Mouse (Mus musculus): ENCODE data around the gene Cela2a.

Cela2a gene

DNA sequence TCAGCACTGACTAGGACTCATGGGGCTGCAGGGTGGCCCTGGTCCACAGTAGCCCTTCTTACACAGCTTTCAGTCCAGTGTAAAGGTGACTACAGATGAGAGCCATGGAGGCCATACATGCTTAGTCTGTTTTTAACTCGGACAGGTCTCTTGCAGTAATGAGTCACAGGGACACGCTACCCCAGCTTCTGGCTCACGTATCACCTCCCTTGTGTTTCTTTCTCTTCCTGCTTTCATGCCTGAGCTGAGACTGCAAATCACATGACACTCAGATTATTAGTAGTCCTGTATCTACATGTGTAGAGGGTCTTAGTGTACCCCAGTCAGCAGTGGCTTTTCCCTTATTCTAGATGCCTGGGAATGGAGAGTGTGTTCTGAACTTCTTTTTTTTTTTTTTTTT lies 61.0 kb downstream of the Cela2a start:
- DNase-seq, result no peak

All from kidney, postnatal 4 days (tissue).